8 mouse cellular contexts compared by ENCODE assay signal in the genomic region with DNA sequence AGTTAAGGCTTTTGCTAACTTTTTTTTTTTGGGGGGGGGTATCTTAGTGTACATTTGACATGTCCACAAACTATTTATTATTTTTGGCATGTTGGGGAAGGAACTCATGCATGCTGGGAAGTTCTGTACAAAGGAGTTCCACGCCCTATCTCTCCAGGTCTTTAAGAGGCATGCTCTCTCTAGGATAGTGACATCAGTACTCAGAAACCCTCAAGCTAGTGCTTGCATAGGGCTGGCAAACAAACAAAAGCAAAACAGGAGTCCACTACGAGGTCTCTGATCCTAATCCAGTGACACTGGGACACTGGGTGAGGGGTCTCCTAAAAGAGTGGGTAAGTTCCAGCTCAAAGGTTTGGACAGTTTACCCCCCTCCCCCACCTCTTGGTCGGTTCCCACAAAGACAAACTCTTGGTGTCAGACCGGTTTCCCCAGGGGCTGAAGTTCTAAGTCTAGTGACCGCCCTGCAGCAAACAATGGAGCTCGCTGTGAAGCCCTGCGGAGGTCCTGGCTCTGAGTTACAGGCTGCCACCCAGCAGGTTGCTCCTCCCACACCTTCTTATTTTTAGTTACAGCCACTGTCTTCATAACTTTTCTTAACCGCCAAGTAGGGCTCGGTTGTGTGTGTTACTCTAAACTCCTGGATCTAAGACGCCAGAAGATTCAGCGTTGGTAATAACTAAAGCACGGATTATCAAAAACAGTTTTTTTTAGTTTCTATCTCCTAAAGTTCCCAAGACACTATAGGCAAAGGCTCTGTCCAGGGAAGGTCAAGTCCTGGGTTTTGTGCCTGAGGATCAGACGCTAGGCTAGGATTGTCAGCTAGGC. TPM values are rescaled to one million over a fixed set of nuclear protein-coding genes. Genes with fewer than 3 reads are reported as not detected.
A peak's percentile ranks its signal among the peaks of the same experiment; 100 is the strongest.
DNase-seq lines count a peak whose midpoint lies in the region; ATAC-seq lines count a peak whose summit lies in the region.

No protein-coding gene starts in this region.

- peak; percentile 45 for DNase-seq in ovary, postnatal 36 days (ENCODE audit: low spot score)
- no peak for DNase-seq in ovary, adult 18-20 months (ENCODE audit: low spot score)
- peak; percentile 53 for DNase-seq in embryonic facial prominence, embryonic 11.5 days (ENCODE audit: low spot score)
- DNase-seq in heart, embryonic 10.5 days (ENCODE audit: low spot score), result no peak
- DNase-seq in kidney, adult 8-10 months, result peak; percentile 55 to 60
- DNase-seq in skeletal muscle tissue, adult 2 months (ENCODE audit: low read depth, low spot score), result peak; percentile 18
- DNase-seq in MN1 (ENCODE audit: low spot score), result no peak

- H3K36me3 ChIP-seq in embryonic facial prominence, embryonic 11.5 days (replicated peaks; ENCODE audit: control insufficient read depth, insufficient read depth, low read depth, low read length), result no peaks in the 10 kb centered on the region
- H3K36me3 ChIP-seq in heart, embryonic 10.5 days, result no peaks in the 10 kb centered on the region
- no peaks in the 10 kb centered on the region for H3K36me3 ChIP-seq in lung, embryonic 16.5 days (ENCODE audit: control insufficient read depth, insufficient read depth, low read length)

- ATAC-seq in embryonic facial prominence, embryonic 11.5 days (replicated peaks; ENCODE audit: insufficient number of reproducible peaks, low FRiP score, low TSS enrichment, low read depth), result no peak
- ATAC-seq in lung, embryonic 16.5 days (ENCODE audit: low read depth), result peak; percentile 56

- no peaks in the 10 kb centered on the region for H3K9me3 ChIP-seq in embryonic facial prominence, embryonic 11.5 days (replicated peaks; ENCODE audit: control insufficient read depth, low read length)
- no peaks in the 10 kb centered on the region for H3K9me3 ChIP-seq in heart, embryonic 10.5 days
- no peaks in the 10 kb centered on the region for H3K9me3 ChIP-seq in lung, embryonic 16.5 days (ENCODE audit: control insufficient read depth, low read length)

- 10% methylated on average over 13 of the region's 13 CpGs for WGBS in embryonic facial prominence, embryonic 11.5 days
- 6% methylated on average over 13 of the region's 13 CpGs for WGBS in heart, embryonic 10.5 days
- WGBS in lung, embryonic 16.5 days, result 6% methylated on average over 13 of the region's 13 CpGs

- peak overlapping the region; percentile 74; the same call in 1 of the 2 replicates for H3K4me3 ChIP-seq in embryonic facial prominence, embryonic 11.5 days (ENCODE audit: low read depth, low read length)
- H3K4me3 ChIP-seq in heart, embryonic 10.5 days, result peak overlapping the region; percentile 76
- peak overlapping the region; percentile 93 for H3K4me3 ChIP-seq in lung, embryonic 16.5 days (ENCODE audit: low read length)

- H3K4me2 ChIP-seq in embryonic facial prominence, embryonic 11.5 days (ENCODE audit: low read depth, low read length), result peak overlapping the region; percentile 62
- H3K4me2 ChIP-seq in lung, embryonic 16.5 days (ENCODE audit: low read depth, low read length), result peak overlapping the region; percentile 81

- no peaks in the 10 kb centered on the region for H3K4me1 ChIP-seq in embryonic facial prominence, embryonic 11.5 days (ENCODE audit: control insufficient read depth, insufficient read depth, low read length)
- H3K4me1 ChIP-seq in heart, embryonic 10.5 days, result peaks cover 15% of the 10 kb centered on the region
- peaks cover 24% of the 10 kb centered on the region for H3K4me1 ChIP-seq in lung, embryonic 16.5 days (replicated peaks; ENCODE audit: control insufficient read depth, insufficient read depth, low read length)

- H3K27me3 ChIP-seq in embryonic facial prominence, embryonic 11.5 days (ENCODE audit: control insufficient read depth, insufficient read depth, low read length), result no peaks in the 10 kb centered on the region
- H3K27me3 ChIP-seq in heart, embryonic 10.5 days (ENCODE audit: insufficient read depth, poor library complexity, severe bottlenecking), result no peaks in the 10 kb centered on the region
- no peaks in the 10 kb centered on the region for H3K27me3 ChIP-seq in lung, embryonic 16.5 days (ENCODE audit: control insufficient read depth, insufficient read depth, low read depth, low read length)

- H3K27ac ChIP-seq in embryonic facial prominence, embryonic 11.5 days (replicated peaks; ENCODE audit: low read depth, low read length), result peak overlapping the region; percentile 79; the same call in 1 of the 2 replicates
- peak overlapping the region; percentile 94 for H3K27ac ChIP-seq in heart, embryonic 10.5 days
- H3K27ac ChIP-seq in lung, embryonic 16.5 days (ENCODE audit: low read length), result peak overlapping the region; percentile 99

- H3K9ac ChIP-seq in embryonic facial prominence, embryonic 11.5 days (replicated peaks; ENCODE audit: low read length), result peak overlapping the region; percentile 70; the same call in 1 of the 2 replicates
- H3K9ac ChIP-seq in lung, embryonic 16.5 days (ENCODE audit: low read length), result peak overlapping the region; percentile 91

RNA-seq across cellular contexts. Expression of gene Serinc5, which starts 1.2 kb away (rescaled TPM):
- polyA plus RNA-seq in embryonic facial prominence, embryonic 11.5 days (2014; fragmentation: Nextera tagmentation; extraction: Ambion mirVana), result 7.7 and 9.8 TPM in 2 replicates
- polyA plus RNA-seq in heart, embryonic 10.5 days (2016; fragmentation: Nextera tagmentation; extraction: Ambion mirVana), result 14.7 and 15.4 TPM in 2 replicates
- polyA plus RNA-seq in lung, embryonic 16.5 days (2015; fragmentation: Nextera tagmentation; extraction: Ambion mirVana), result 33.2 and 34.2 TPM in 2 replicates

RNA-seq across cellular contexts. Expression of gene Spz1, which starts 33.7 kb away (rescaled TPM):
- polyA plus RNA-seq in embryonic facial prominence, embryonic 11.5 days (2014; fragmentation: Nextera tagmentation; extraction: Ambion mirVana), result not detected in 2 replicates
- polyA plus RNA-seq in heart, embryonic 10.5 days (2016; fragmentation: Nextera tagmentation; extraction: Ambion mirVana), result not detected in 2 replicates
- polyA plus RNA-seq in lung, embryonic 16.5 days (2015; fragmentation: Nextera tagmentation; extraction: Ambion mirVana), result not detected in 2 replicates

Comparison
In these comparisons a context has a peak if more than half of its experiments do, and no peak if none do; other contexts are left out.
1. DNase-seq: peak in ovary, postnatal 36 days (single experiment), embryonic facial prominence, embryonic 11.5 days (single experiment), kidney, adult 8-10 months (2 of 2) and skeletal muscle tissue, adult 2 months (single experiment); none in ovary, adult 18-20 months (single experiment), heart, embryonic 10.5 days (single experiment) and MN1 (single experiment).
2. Peak in every context shown above with its lines, with median percentiles within 50 percentile points of each other: H3K27ac ChIP-seq and H3K4me3 ChIP-seq.